In genomic region chr12:96124156-96124931, GRCm38 (mm10) we compare ENCODE assay signal across 31 mouse cellular contexts.
A peak's percentile ranks its signal among the peaks of the same experiment; 100 is the strongest.
DNase-seq lines count a peak whose midpoint lies in the region; ATAC-seq and TF ChIP-seq lines count a peak whose summit lies in the region.
"Had no signal": no experiment of that assay in that cellular context is flagged by ENCODE, and none has a peak within 500 bp of the region (broad histone marks: within the 10 kb centered on the region; RNA-seq: fewer than 3 reads in every experiment).

No protein-coding gene starts in this region.

- no peak overlapping the region for H3K27ac ChIP-seq in forebrain, embryonic 12.5 days
- no peak overlapping the region for H3K27ac ChIP-seq in forebrain, embryonic 15.5 days (replicated peaks)
- no peak overlapping the region for H3K27ac ChIP-seq in hindbrain, embryonic 11.5 days (ENCODE audit: low read depth, low read length)
- no peak overlapping the region for H3K27ac ChIP-seq in hindbrain, embryonic 10.5 days
- no peak overlapping the region for H3K27ac ChIP-seq in neural tube, embryonic 12.5 days
- no peak overlapping the region for H3K27ac ChIP-seq in midbrain, embryonic 16.5 days (ENCODE audit: low read length)
- H3K27ac ChIP-seq in layer of hippocampus, adult 2 months, result no peak overlapping the region
- H3K27ac ChIP-seq: hindbrain, embryonic 13.5 days; limb, embryonic 10.5 days; limb, embryonic 15.5 days; liver, embryonic 13.5 days; macrophage had no signal

- no peaks in the 10 kb centered on the region; the same call in 1 of the 2 replicates for H3K4me1 ChIP-seq in forebrain, embryonic 12.5 days
- H3K4me1 ChIP-seq in forebrain, embryonic 15.5 days, result no peaks in the 10 kb centered on the region
- H3K4me1 ChIP-seq in hindbrain, embryonic 11.5 days (replicated peaks; ENCODE audit: control insufficient read depth, insufficient read depth, low read length), result no peaks in the 10 kb centered on the region
- peaks cover 3% of the 10 kb centered on the region; the same call in 1 of the 2 replicates for H3K4me1 ChIP-seq in hindbrain, embryonic 10.5 days (replicated peaks)
- no peaks in the 10 kb centered on the region for H3K4me1 ChIP-seq in neural tube, embryonic 12.5 days
- peaks cover 4% of the 10 kb centered on the region for H3K4me1 ChIP-seq in midbrain, embryonic 16.5 days (ENCODE audit: control insufficient read depth, insufficient read depth, low read length)
- H3K4me1 ChIP-seq: limb, embryonic 10.5 days; limb, embryonic 15.5 days; liver, embryonic 13.5 days had no signal

- no peak overlapping the region for H3K4me2 ChIP-seq in forebrain, embryonic 12.5 days
- no peak overlapping the region for H3K4me2 ChIP-seq in forebrain, embryonic 15.5 days (replicated peaks)
- no peak overlapping the region for H3K4me2 ChIP-seq in hindbrain, embryonic 11.5 days (replicated peaks; ENCODE audit: low read depth, low read length)
- no peak overlapping the region for H3K4me2 ChIP-seq in neural tube, embryonic 12.5 days (replicated peaks)
- no peak overlapping the region for H3K4me2 ChIP-seq in midbrain, embryonic 16.5 days (ENCODE audit: low read length)
- H3K4me2 ChIP-seq: hindbrain, embryonic 13.5 days; limb, embryonic 15.5 days; liver, embryonic 13.5 days had no signal

- no peak overlapping the region for H3K9ac ChIP-seq in forebrain, embryonic 12.5 days
- no peak overlapping the region for H3K9ac ChIP-seq in forebrain, embryonic 15.5 days (replicated peaks)
- H3K9ac ChIP-seq in hindbrain, embryonic 11.5 days (ENCODE audit: low read depth, low read length), result no peak overlapping the region
- H3K9ac ChIP-seq in neural tube, embryonic 12.5 days, result no peak overlapping the region
- no peak overlapping the region for H3K9ac ChIP-seq in midbrain, embryonic 16.5 days (ENCODE audit: low read depth, low read length)
- H3K9ac ChIP-seq: hindbrain, embryonic 13.5 days; limb, embryonic 15.5 days; liver, embryonic 13.5 days had no signal

- no peaks in the 10 kb centered on the region for H3K36me3 ChIP-seq in forebrain, embryonic 12.5 days (replicated peaks)
- H3K36me3 ChIP-seq in forebrain, embryonic 15.5 days, result no peaks in the 10 kb centered on the region
- H3K36me3 ChIP-seq in hindbrain, embryonic 11.5 days (ENCODE audit: control insufficient read depth, insufficient read depth, low read length), result no peaks in the 10 kb centered on the region
- no peaks in the 10 kb centered on the region for H3K36me3 ChIP-seq in hindbrain, embryonic 10.5 days
- H3K36me3 ChIP-seq in neural tube, embryonic 12.5 days, result no peaks in the 10 kb centered on the region
- no peaks in the 10 kb centered on the region for H3K36me3 ChIP-seq in midbrain, embryonic 16.5 days (ENCODE audit: control insufficient read depth, insufficient read depth, low read length)
- H3K36me3 ChIP-seq: G1E; hindbrain, embryonic 13.5 days; limb, embryonic 10.5 days; limb, embryonic 15.5 days; liver, embryonic 13.5 days had no signal

- 0 out of 2 replicates have a peak, but pooled peaks have one; percentile 27 for ATAC-seq in forebrain, embryonic 12.5 days (ENCODE audit: low FRiP score)
- no peak for ATAC-seq in forebrain, embryonic 15.5 days (replicated peaks)
- ATAC-seq in hindbrain, embryonic 11.5 days (ENCODE audit: low FRiP score), result peak; percentile 80
- ATAC-seq in neural tube, embryonic 12.5 days (ENCODE audit: low FRiP score, low read depth), result peak; percentile 58; the same call in 1 of the 2 replicates
- 0 out of 2 replicates have a peak, but pooled peaks have one; percentile 54 for ATAC-seq in midbrain, embryonic 16.5 days
- ATAC-seq: intestine, postnatal 0 days; lung, postnatal 0 days had no signal

- no peak for TF ChIP-seq CTCF in layer of hippocampus, adult 2 months (conservative IDR thresholded peaks at IDR 0.05)

- no peaks in the 10 kb centered on the region for H3K27me3 ChIP-seq in forebrain, embryonic 12.5 days
- no peaks in the 10 kb centered on the region for H3K27me3 ChIP-seq in forebrain, embryonic 15.5 days
- H3K27me3 ChIP-seq in hindbrain, embryonic 11.5 days (ENCODE audit: control insufficient read depth, insufficient read depth, low read length), result no peaks in the 10 kb centered on the region
- no peaks in the 10 kb centered on the region for H3K27me3 ChIP-seq in hindbrain, embryonic 10.5 days (ENCODE audit: insufficient read depth, poor library complexity, severe bottlenecking)
- no peaks in the 10 kb centered on the region for H3K27me3 ChIP-seq in neural tube, embryonic 12.5 days (replicated peaks)
- no peaks in the 10 kb centered on the region for H3K27me3 ChIP-seq in midbrain, embryonic 16.5 days (ENCODE audit: control insufficient read depth, insufficient read depth, low read depth, low read length)
- H3K27me3 ChIP-seq: hindbrain, embryonic 13.5 days; limb, embryonic 15.5 days; liver, embryonic 13.5 days had no signal

- 69% methylated on average over 2 of the region's 2 CpGs for whole genome bisulfite sequencing in forebrain, embryonic 12.5 days
- WGBS in forebrain, embryonic 15.5 days, result 51% methylated on average over 2 of the region's 2 CpGs
- WGBS in hindbrain, embryonic 11.5 days, result 51% methylated on average over 2 of the region's 2 CpGs
- WGBS in hindbrain, embryonic 10.5 days, result 56% methylated on average over 2 of the region's 2 CpGs
- 32% methylated on average over 2 of the region's 2 CpGs for WGBS in neural tube, embryonic 12.5 days
- WGBS in midbrain, embryonic 16.5 days, result 45% methylated on average over 2 of the region's 2 CpGs

- H3K9me3 ChIP-seq in forebrain, embryonic 12.5 days, result no peaks in the 10 kb centered on the region
- H3K9me3 ChIP-seq in forebrain, embryonic 15.5 days, result no peaks in the 10 kb centered on the region
- no peaks in the 10 kb centered on the region for H3K9me3 ChIP-seq in hindbrain, embryonic 11.5 days (ENCODE audit: control insufficient read depth, low read length)
- H3K9me3 ChIP-seq in hindbrain, embryonic 10.5 days, result no peaks in the 10 kb centered on the region
- H3K9me3 ChIP-seq in neural tube, embryonic 12.5 days, result no peaks in the 10 kb centered on the region
- H3K9me3 ChIP-seq in midbrain, embryonic 16.5 days (replicated peaks; ENCODE audit: control insufficient read depth, low read length, poor library complexity, severe bottlenecking), result no peaks in the 10 kb centered on the region
- H3K9me3 ChIP-seq: hindbrain, embryonic 13.5 days; limb, embryonic 10.5 days; limb, embryonic 15.5 days; liver, embryonic 13.5 days had no signal

- DNase-seq in hindbrain, embryonic 11.5 days (ENCODE audit: low spot score), result no peak
- no peak for DNase-seq in hindbrain, embryonic 10.5 days (ENCODE audit: low spot score)
- no peak for DNase-seq in neural tube, embryonic 10.5 days (ENCODE audit: extremely low spot score, low spot score)
- DNase-seq in layer of hippocampus, adult 2 months (ENCODE audit: low spot score in 2 of 2), result no peak
- DNase-seq: adrenal gland, postnatal 10 days; cerebellum, adult 11-12 months; cerebellum, adult 9-11 months; gastrocnemius, postnatal 14 days; heart, adult 18-20 months; heart, postnatal 14 days; kidney, adult 9 months; kidney, postnatal 10 days; layer of hippocampus, adult 9-11 months; liver, embryonic 13.5 days; lung, adult 18-20 months; right cerebral cortex, postnatal 25 days; thymus, adult 2 months; thymus, postnatal 36 days had no signal

- no peak overlapping the region for H3K4me3 ChIP-seq in forebrain, embryonic 12.5 days (replicated peaks)
- H3K4me3 ChIP-seq in forebrain, embryonic 15.5 days, result no peak overlapping the region
- H3K4me3 ChIP-seq in hindbrain, embryonic 11.5 days (ENCODE audit: low read depth, low read length), result no peak overlapping the region
- H3K4me3 ChIP-seq in hindbrain, embryonic 10.5 days, result no peak overlapping the region
- no peak overlapping the region for H3K4me3 ChIP-seq in neural tube, embryonic 12.5 days
- no peak overlapping the region for H3K4me3 ChIP-seq in midbrain, embryonic 16.5 days (ENCODE audit: low read depth, low read length)
- H3K4me3 ChIP-seq in layer of hippocampus, adult 2 months, result no peak overlapping the region
- H3K4me3 ChIP-seq: erythroblast, embryonic 14.5 days; hindbrain, embryonic 13.5 days; limb, embryonic 10.5 days; limb, embryonic 15.5 days; liver, embryonic 13.5 days; myocyte had no signal
